Mouse (Mus musculus) midbrain, embryonic 12.5 days (tissue): ENCODE data around the gene Tsc22d4. TPM values are rescaled to one million over a fixed set of nuclear protein-coding genes. Genes with fewer than 3 reads are reported as not detected.

Source experiments
- ATAC-seq: fragments of 200-750 bp; cut with Nextera tagmentation; 2 replicates; pipeline ENCODE4 v1.8.0; 2017; ENCODE audit warnings: low read depth, moderate TSS enrichment, moderate library complexity; ENCODE audit not compliant: low FRiP score
- H3K27ac ChIP-seq: fragments of 300-500 bp; sonication (generic); replicated peaks from 2 replicates; pipeline ENCODE4 v1.5.1; 2016; ENCODE audit warnings: mild to moderate bottlenecking
- H3K27me3 ChIP-seq: fragments of 300-500 bp; sonication (generic); 2 replicates; pipeline ENCODE4 v1.6.1; 2016; ENCODE audit warnings: mild to moderate bottlenecking
- H3K36me3 ChIP-seq: fragments of 300-500 bp; sonication (generic); 2 replicates; pipeline ENCODE4 v1.6.1; 2016
- H3K4me1 ChIP-seq: fragments of 300-500 bp; sonication (generic); 2 replicates; pipeline ENCODE4 v1.6.1; 2016
- H3K4me2 ChIP-seq: fragments of 300-500 bp; sonication (generic); replicated peaks from 2 replicates; pipeline ENCODE4 v1.6.1; 2016; ENCODE audit warnings: mild to moderate bottlenecking, moderate library complexity
- H3K4me3 ChIP-seq: fragments of 300-500 bp; sonication (generic); 2 replicates; pipeline ENCODE4 v1.5.1; 2016; ENCODE audit warnings: mild to moderate bottlenecking
- H3K9ac ChIP-seq: fragments of 300-500 bp; sonication (generic); replicated peaks from 2 replicates; pipeline ENCODE4 v1.6.1; 2016; ENCODE audit warnings: mild to moderate bottlenecking, moderate library complexity
- H3K9me3 ChIP-seq: fragments of 300-500 bp; sonication (generic); 2 replicates; pipeline ENCODE4 v1.6.1; 2016; ENCODE audit warnings: mild to moderate bottlenecking
- WGBS: fragments of 180-500 bp; shearing (Covaris S2); methylation state at CpG from one replicate; pipeline ENCODE4 v1.1.7; 2016; 5-methylcytosine and 5-hydroxymethylcytosine counted together
- polyA plus RNA-seq: library from polyadenylated mRNA; unstranded; fragments of >200 nt; fragmentation: Nextera tagmentation; extraction: Ambion mirVana; gene quantifications from 2 replicates; pipeline ENCODE4 v1.2.1, GENCODE M21; 2016

Gene Tsc22d4
- polyA plus RNA-seq, 1 experiment from 2014 or later, result 68.4 TPM

GRCm38 (mm10) chr5:137787151-137787928, 41.8 kb downstream of the Tsc22d4 start, which contains the start of the genes Mepce and Zcwpw1:
Mepce (minus strand) TSS chr5:137787655.
Zcwpw1 (plus strand) TSS chr5:137787798.
- H3K9ac ChIP-seq, result peak within 1 kb of the TSS; percentile 97
- H3K27me3 ChIP-seq, result peaks cover 14% of the 10 kb centered on the region
- WGBS, result under 1% methylated on average over 48 of the region's 48 CpGs
- peaks cover 22% of the 10 kb centered on the region for H3K36me3 ChIP-seq
- peak within 1 kb of the TSS; percentile 79 for H3K4me3 ChIP-seq
- ATAC-seq, result peak; percentile 64
- H3K4me1 ChIP-seq, result peaks cover 34% of the 10 kb centered on the region
- peak within 1 kb of the TSS; percentile 98 for H3K27ac ChIP-seq
- no peaks in the 10 kb centered on the region for H3K9me3 ChIP-seq
- H3K4me2 ChIP-seq, result peak within 1 kb of the TSS; percentile 80

GRCm38 (mm10) chr5:137788171-137788570, 42.6 kb downstream of the Tsc22d4 start:
- no peak overlapping the region for H3K9ac ChIP-seq
- no peak overlapping the region for H3K27ac ChIP-seq
- no peak for ATAC-seq
- peak overlapping the region; percentile 79 for H3K4me3 ChIP-seq
- WGBS, result 71% methylated on average over 24 of the region's 24 CpGs
- H3K4me2 ChIP-seq, result peak overlapping the region; percentile 80
- peaks cover 14% of the 10 kb centered on the region for H3K36me3 ChIP-seq
- H3K9me3 ChIP-seq, result no peaks in the 10 kb centered on the region
- H3K4me1 ChIP-seq, result peaks cover 25% of the 10 kb centered on the region
- H3K27me3 ChIP-seq, result peaks cover 14% of the 10 kb centered on the region

GRCm38 (mm10) chr5:137788946-137789531, 43.5 kb downstream of the Tsc22d4 start:
- no peak overlapping the region for H3K4me2 ChIP-seq
- H3K36me3 ChIP-seq, result peaks cover 5% of the 10 kb centered on the region
- H3K27me3 ChIP-seq, result peaks cover 14% of the 10 kb centered on the region
- no peak overlapping the region for H3K4me3 ChIP-seq
- WGBS, result 97% methylated on average over 2 of the region's 2 CpGs
- H3K9ac ChIP-seq, result no peak overlapping the region
- H3K27ac ChIP-seq, result no peak overlapping the region
- peaks cover 17% of the 10 kb centered on the region for H3K4me1 ChIP-seq
- no peak for ATAC-seq
- no peaks in the 10 kb centered on the region for H3K9me3 ChIP-seq

GRCm38 (mm10) chr5:137791553-137791952, 46.0 kb downstream of the Tsc22d4 start:
- Histone ChIP-seq H3K27ac (no peak overlapping the region), H3K36me3 (no peaks in the 10 kb centered on the region), H3K4me3 (no peak overlapping the region), H3K4me2 (no peak overlapping the region), H3K9ac (no peak overlapping the region), H3K4me1 (peaks cover 4% of the 10 kb centered on the region; the same call in 1 of the 2 replicates), H3K27me3 (peaks cover 14% of the 10 kb centered on the region), H3K9me3 (no peaks in the 10 kb centered on the region)
- no peak for ATAC-seq

DNA sequence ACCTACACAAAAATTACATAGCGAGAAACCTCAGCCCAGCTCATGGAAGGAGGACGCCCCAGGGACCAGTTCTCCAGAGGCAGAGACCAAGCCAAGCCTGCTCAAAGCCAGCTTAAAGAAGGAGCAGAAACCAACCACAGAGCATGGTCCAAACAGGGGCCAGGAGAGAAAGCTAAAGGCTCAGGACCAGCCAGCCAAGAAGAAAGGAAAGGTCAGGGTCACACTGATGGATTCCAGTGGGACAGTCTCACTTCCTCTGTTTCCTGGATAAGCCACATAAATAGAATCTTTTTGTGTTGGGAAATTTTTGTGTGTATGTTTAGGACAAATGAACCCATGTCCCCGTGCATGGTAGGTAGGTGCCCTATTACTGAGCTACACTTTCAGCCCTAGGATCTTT, 51.1 kb downstream of the Tsc22d4 start:
- H3K9ac ChIP-seq, result no peak overlapping the region
- H3K27ac ChIP-seq, result no peak overlapping the region
- H3K4me1 ChIP-seq, result no peaks in the 10 kb centered on the region
- no peaks in the 10 kb centered on the region for H3K27me3 ChIP-seq
- no peak overlapping the region for H3K4me3 ChIP-seq
- no peak overlapping the region for H3K4me2 ChIP-seq
- H3K36me3 ChIP-seq, result no peaks in the 10 kb centered on the region
- WGBS, result 83% methylated on average over 3 of the region's 3 CpGs
- no peaks in the 10 kb centered on the region for H3K9me3 ChIP-seq
- ATAC-seq, result no peak

DNA sequence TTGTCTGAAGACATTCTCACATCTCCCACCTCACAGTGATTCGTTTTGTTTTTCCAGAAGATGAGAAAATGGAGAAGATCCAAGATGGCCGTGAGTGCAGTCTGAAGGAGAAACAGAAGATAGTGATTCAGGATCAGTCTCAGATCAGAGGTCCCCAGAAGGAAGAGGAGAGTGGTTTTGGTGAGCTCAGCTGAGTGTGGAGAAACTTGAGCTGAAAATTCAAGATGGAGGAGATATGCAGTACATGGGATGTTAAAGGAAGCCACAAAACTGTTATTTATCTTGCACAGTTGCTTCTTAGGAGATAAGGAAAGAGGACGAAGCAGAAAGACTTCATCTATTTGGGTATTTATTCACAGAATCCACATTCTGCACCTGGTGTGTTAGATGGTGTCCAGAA, 55.4 kb downstream of the Tsc22d4 start:
- no peaks in the 10 kb centered on the region for H3K4me1 ChIP-seq
- H3K27me3 ChIP-seq, result no peaks in the 10 kb centered on the region
- no peak overlapping the region for H3K4me2 ChIP-seq
- no peak overlapping the region for H3K9ac ChIP-seq
- no peaks in the 10 kb centered on the region for H3K9me3 ChIP-seq
- ATAC-seq, result no peak
- H3K27ac ChIP-seq, result no peak overlapping the region
- no peak overlapping the region for H3K4me3 ChIP-seq
- whole genome bisulfite sequencing, result 84% methylated on average over 3 of the region's 3 CpGs
- H3K36me3 ChIP-seq, result no peaks in the 10 kb centered on the region

- Histone ChIP-seq H3K27me3 (no peaks in the 10 kb centered on the region), H3K36me3 (no peaks in the 10 kb centered on the region), H3K4me1 (no peaks in the 10 kb centered on the region), H3K27ac (no peak overlapping the region), H3K4me3 (no peak overlapping the region), H3K9me3 (no peaks in the 10 kb centered on the region), H3K4me2 (no peak overlapping the region), H3K9ac (no peak overlapping the region)
- 64% methylated on average over 1 of the region's 1 CpGs for WGBS
- no peak for ATAC-seq
Observed at GRCm38 (mm10) chr5:137806158-137806557, 60.6 kb downstream of the Tsc22d4 start.

DNA sequence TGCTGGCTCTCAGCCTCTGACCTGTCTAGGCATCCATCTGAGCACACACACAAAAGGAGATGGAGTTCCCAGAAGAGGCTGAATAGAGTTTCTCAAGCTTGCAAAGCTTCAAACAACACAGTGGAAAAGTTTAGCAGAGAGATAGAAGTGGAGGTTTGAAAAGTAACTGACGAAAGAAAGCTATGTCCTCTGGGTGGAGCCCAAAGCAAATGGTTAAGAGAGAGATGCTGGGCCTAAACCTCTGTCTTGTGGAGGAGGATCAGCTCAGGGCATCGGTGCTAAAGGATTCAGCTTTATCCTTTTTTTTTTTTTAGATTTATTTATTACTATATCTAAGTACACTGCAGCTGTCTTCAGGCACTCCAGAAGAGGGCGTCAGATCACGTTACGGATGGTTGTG, 62.8 kb downstream of the Tsc22d4 start:
- Histone ChIP-seq H3K4me2 (no peak overlapping the region), H3K9me3 (no peaks in the 10 kb centered on the region), H3K36me3 (no peaks in the 10 kb centered on the region), H3K27ac (no peak overlapping the region), H3K4me3 (no peak overlapping the region), H3K4me1 (no peaks in the 10 kb centered on the region), H3K9ac (no peak overlapping the region), H3K27me3 (no peaks in the 10 kb centered on the region)
- no peak for ATAC-seq
- WGBS, result 84% methylated on average over 5 of the region's 5 CpGs

DNA sequence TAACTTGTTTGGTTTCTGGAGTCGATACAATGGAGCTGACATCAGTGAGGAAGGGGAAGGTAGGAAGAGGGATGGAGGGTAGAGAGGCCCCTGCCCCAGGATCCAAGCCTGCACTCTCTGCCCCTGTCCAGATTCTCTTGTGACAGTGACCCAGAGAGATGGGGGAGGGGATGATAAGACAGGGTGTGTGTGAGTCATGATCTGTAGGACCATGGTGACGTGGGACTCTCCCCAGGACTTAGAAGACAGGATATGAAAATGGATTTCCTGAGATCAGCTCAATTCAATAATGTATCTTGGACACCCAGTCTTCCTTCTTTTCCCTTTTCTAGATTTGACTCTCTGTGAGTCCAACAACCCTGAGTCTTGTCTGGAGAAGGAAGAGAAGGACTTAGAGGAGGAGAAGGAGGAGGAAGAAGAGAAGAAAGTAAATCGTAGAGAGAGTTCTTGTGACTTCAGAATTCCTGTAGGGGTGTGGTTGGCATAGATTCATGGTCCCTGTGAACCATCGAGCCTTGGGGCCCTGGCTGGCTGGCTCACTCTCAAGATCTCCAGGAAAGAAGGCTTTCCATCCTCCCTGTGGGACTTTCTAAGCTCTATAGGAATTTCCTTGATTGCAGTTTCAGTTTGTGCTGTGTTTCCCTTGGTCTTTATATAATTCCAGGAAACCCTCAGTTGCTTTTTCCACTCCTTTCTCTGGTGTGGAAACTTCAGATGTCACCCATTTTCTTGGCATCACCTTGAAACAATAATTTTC, 72.1 kb downstream of the Tsc22d4 start:
- H3K27ac ChIP-seq, result no peak overlapping the region
- no peaks in the 10 kb centered on the region for H3K27me3 ChIP-seq
- H3K9me3 ChIP-seq, result no peaks in the 10 kb centered on the region
- H3K4me1 ChIP-seq, result no peaks in the 10 kb centered on the region
- no peak overlapping the region for H3K9ac ChIP-seq
- 82% methylated on average over 4 of the region's 4 CpGs for WGBS
- no peak overlapping the region for H3K4me3 ChIP-seq
- H3K4me2 ChIP-seq, result no peak overlapping the region
- ATAC-seq, result no peak
- H3K36me3 ChIP-seq, result no peaks in the 10 kb centered on the region

Other genes with a start within 250 kb of the Tsc22d4 start
- 58.0 and 58.1 TPM in 2 replicates for gene Pop7, start 243.2 kb upstream of the Tsc22d4 start, polyA plus RNA-seq
- gene Gigyf1, start 227.2 kb upstream of the Tsc22d4 start, polyA plus RNA-seq, result 20.5 and 21.1 TPM in 2 replicates
- 0.34 TPM in 1 of 2 replicates, not detected in the other for gene Epo, start 212.5 kb upstream of the Tsc22d4 start, polyA plus RNA-seq
- gene Gnb2, start 212.2 kb upstream of the Tsc22d4 start, polyA plus RNA-seq, result 464 and 467 TPM in 2 replicates
- 89.4 and 93.1 TPM in 2 replicates for gene Actl6b, start 192.2 kb upstream of the Tsc22d4 start, polyA plus RNA-seq
- 1.6 and 2.4 TPM in 2 replicates for gene Tfr2, start 175.9 kb upstream of the Tsc22d4 start, polyA plus RNA-seq
- gene Mospd3, start 144.7 kb upstream of the Tsc22d4 start, polyA plus RNA-seq, result 31.9 and 33.5 TPM in 2 replicates
- gene Pcolce, start 131.9 kb upstream of the Tsc22d4 start, polyA plus RNA-seq, result 49.0 and 68.9 TPM in 2 replicates
- 0.23 and 0.24 TPM in 2 replicates for gene Fbxo24, start 116.7 kb upstream of the Tsc22d4 start, polyA plus RNA-seq
- gene Lrch4, start 116.6 kb upstream of the Tsc22d4 start, polyA plus RNA-seq, result 31.3 and 33.5 TPM in 2 replicates
- gene Gm20605, start 116.6 kb upstream of the Tsc22d4 start, polyA plus RNA-seq, result 10.7 and 12.9 TPM in 2 replicates
- 8.1 and 10.7 TPM in 2 replicates for gene Sap25, start 104.4 kb upstream of the Tsc22d4 start, polyA plus RNA-seq
- 0.14 and 0.29 TPM in 2 replicates for gene Irs3, start 100.0 kb upstream of the Tsc22d4 start, polyA plus RNA-seq
- 25.9 and 29.0 TPM in 2 replicates for gene Agfg2, start 61.0 kb upstream of the Tsc22d4 start, polyA plus RNA-seq
- 22.1 TPM in 2 replicates for gene Nyap1, start 4.1 kb upstream of the Tsc22d4 start, polyA plus RNA-seq
- gene Ppp1r35, start 33.1 kb downstream of the Tsc22d4 start, polyA plus RNA-seq, result 67.7 and 73.0 TPM in 2 replicates
- 12.1 and 13.7 TPM in 2 replicates for gene Mepce, start 41.9 kb downstream of the Tsc22d4 start, polyA plus RNA-seq
- 14.9 and 17.9 TPM in 2 replicates for gene Zcwpw1, start 42.1 kb downstream of the Tsc22d4 start, polyA plus RNA-seq
- 0.29 and 0.33 TPM in 2 replicates for gene Pilra, start 90.6 kb downstream of the Tsc22d4 start, polyA plus RNA-seq
- gene Pilrb1, start 112.4 kb downstream of the Tsc22d4 start, polyA plus RNA-seq, result not detected in 2 replicates
- not detected in 2 replicates for gene Pilrb2, start 126.1 kb downstream of the Tsc22d4 start, polyA plus RNA-seq
- not detected in 2 replicates for gene Cyp3a13, start 175.9 kb downstream of the Tsc22d4 start, polyA plus RNA-seq
- gene Gjc3, start 217.4 kb downstream of the Tsc22d4 start, polyA plus RNA-seq, result 0.15 TPM in 1 of 2 replicates, not detected in the other
- gene Azgp1, start 235.8 kb downstream of the Tsc22d4 start, polyA plus RNA-seq, result not detected in 2 replicates